Mouse (Mus musculus) megakaryocyte, embryonic 14.5 days (primary cell): ENCODE results near the gene Ces2b. TPM values are rescaled to one million over a fixed set of nuclear protein-coding genes. Genes with fewer than 3 reads are reported as not detected.
"Not testable (repeated sequence)": the region's sequence is repeated elsewhere in the genome, so short reads cannot be mapped to it uniquely, and the experiment has no call there.

ENCODE experiments used
- H3K27me3 ChIP-seq: replicated peaks from 2 replicates; pipeline ENCODE3; 2012; ENCODE audit warnings: inconsistent platforms
- H3K36me3 ChIP-seq: replicated peaks from 2 replicates; pipeline ENCODE3; 2012; ENCODE audit warnings: low read length, inconsistent platforms, mixed read lengths
- H3K4me1 ChIP-seq: 2 replicates; pipeline ENCODE4 v1.6.1; 2012; ENCODE audit warnings: inconsistent platforms
- H3K4me3 ChIP-seq: replicated peaks from 2 replicates; pipeline ENCODE3; 2012; ENCODE audit warnings: moderate library complexity, mild to moderate bottlenecking, inconsistent platforms
- H3K9me3 ChIP-seq: 2 replicates; pipeline ENCODE4 v1.6.1; 2012; ENCODE audit warnings: inconsistent platforms
- FLI1 ChIP-seq: IDR thresholded peaks from 2 replicates; pipeline ENCODE4 v1.6.1; 2012; ENCODE audit warnings: low read length, inconsistent platforms, mixed read lengths
- GATA1 ChIP-seq: IDR thresholded peaks from 3 replicates; pipeline ENCODE4 v1.6.1; 2012; ENCODE audit warnings: mixed read lengths, low read length, inconsistent platforms, borderline replicate concordance
- polyA plus RNA-seq: library from polyadenylated mRNA; stranded (reverse); fragments of >175 nt; gene quantifications from 2 replicates; pipeline ENCODE4 v1.2.3, GENCODE M21; 2012; ENCODE audit warnings: low replicate concordance; ENCODE audit not compliant: insufficient read depth

Ces2b gene
- polyA plus RNA-seq, 1 experiment: not detected

GRCm38 (mm10) chr8:104841360-104842078, 10.1 kb downstream of the Ces2b start:
- Histone ChIP-seq H3K4me1 (no peaks in the 10 kb centered on the region), H3K36me3 (no peaks in the 10 kb centered on the region), H3K27me3 (peaks cover 3% of the 10 kb centered on the region), H3K4me3 (no peak overlapping the region), H3K9me3 (no peaks in the 10 kb centered on the region)
- TF ChIP-seq FLI1 (no peak), GATA1 (no peak)

- no peak for TF ChIP-seq FLI1
- TF ChIP-seq GATA1: no peak
- Histone ChIP-seq H3K4me3 (no peak within 1 kb of the TSS), H3K9me3 (no peaks in the 10 kb centered on the region), H3K4me1 (peaks cover 15% of the 10 kb centered on the region), H3K36me3 (no peaks in the 10 kb centered on the region), H3K27me3 (no peaks in the 10 kb centered on the region)
Measured at GRCm38 (mm10) chr8:104846831-104847230, 15.5 kb downstream of the Ces2b start, which contains the start of gene Ces2c. Gene Ces2c (plus strand): TSS chr8:104847068.

- Histone ChIP-seq H3K36me3 (no peaks in the 10 kb centered on the region), H3K4me1 (peaks cover 15% of the 10 kb centered on the region), H3K9me3 (no peaks in the 10 kb centered on the region), H3K4me3 (no peak overlapping the region), H3K27me3 (no peaks in the 10 kb centered on the region)
- TF ChIP-seq GATA1: no peak
- TF ChIP-seq FLI1: no peak
Measured at GRCm38 (mm10) chr8:104847741-104848462, 16.5 kb downstream of the Ces2b start.

GRCm38 (mm10) chr8:104866844-104867531, 35.6 kb downstream of the Ces2b start:
- H3K36me3 ChIP-seq, H3K4me1 ChIP-seq, H3K9me3 ChIP-seq, H3K27me3 ChIP-seq, H3K4me3 ChIP-seq: not testable (repeated sequence)

- H3K36me3 ChIP-seq, H3K4me1 ChIP-seq, H3K9me3 ChIP-seq, H3K27me3 ChIP-seq, H3K4me3 ChIP-seq: not testable (repeated sequence)
Measured at GRCm38 (mm10) chr8:104868876-104869275, 37.5 kb downstream of the Ces2b start.

- not testable (repeated sequence) for H3K4me1 ChIP-seq, H3K9me3 ChIP-seq
Measured at GRCm38 (mm10) chr8:104886223-104886926, 55.0 kb downstream of the Ces2b start.

More at GRCm38 (mm10) chr8:104886223-104886926, 55.0 kb downstream of the Ces2b start:
- not testable (repeated sequence) for H3K4me3 ChIP-seq, H3K36me3 ChIP-seq, H3K27me3 ChIP-seq

Other genes with a start within 250 kb of the Ces2b start
- gene Pdp2, start 240.1 kb upstream of the Ces2b start, polyA plus RNA-seq: 1.3 TPM in 1 of 2 replicates, not detected in the other
- not detected in 2 replicates for gene Cdh16, start 207.2 kb upstream of the Ces2b start, polyA plus RNA-seq
- 2.2 TPM in 1 of 2 replicates, not detected in the other for gene Rrad, start 200.2 kb upstream of the Ces2b start, polyA plus RNA-seq
- 39.8 and 119 TPM in 2 replicates for gene Ciao2b, start 189.6 kb upstream of the Ces2b start, polyA plus RNA-seq
- gene Ces2a, start 97.6 kb upstream of the Ces2b start, polyA plus RNA-seq: not detected in 2 replicates
- gene Ces2c, start 15.5 kb downstream of the Ces2b start, polyA plus RNA-seq: not detected in 2 replicates
- 0.20 TPM in 1 of 2 replicates, not detected in the other for gene Ces2e, start 94.7 kb downstream of the Ces2b start, polyA plus RNA-seq
- 0.01 TPM in 1 of 2 replicates, not detected in the other for gene Ces2f, start 115.8 kb downstream of the Ces2b start, polyA plus RNA-seq
- 0.11 TPM in 1 of 2 replicates, not detected in the other for gene Ces2g, start 130.1 kb downstream of the Ces2b start, polyA plus RNA-seq
- gene Ces2h, start 169.3 kb downstream of the Ces2b start, polyA plus RNA-seq: not detected in 2 replicates
- gene Ces3a, start 217.0 kb downstream of the Ces2b start, polyA plus RNA-seq: not detected in 2 replicates